20 mouse cellular contexts compared by ENCODE assay signal in genomic region chr2:21783721-21784120, GRCm38 (mm10).
DNase-seq lines count a peak whose midpoint lies in the region; ATAC-seq lines count a peak whose summit lies in the region.
"Had no signal": no experiment of that assay in that cellular context is flagged by ENCODE, and none has a peak within 500 bp of the region (broad histone marks: within the 10 kb centered on the region; RNA-seq: fewer than 3 reads in every experiment).

No protein-coding gene starts in this region.

- peak; percentile 47 for DNase-seq in cerebellum, adult 11-12 months
- peak; percentile 21 for DNase-seq in cerebellum, adult 8-10 months
- DNase-seq in cerebellum, postnatal 10 days = peak; percentile 13 to 25
- DNase-seq in cerebellum, postnatal 36 days = peak; percentile 40 to 44
- DNase-seq in frontal cortex, postnatal 10 days (ENCODE audit: low spot score in 2 of 2) = no peak
- no peak for DNase-seq in lung, postnatal 10 days
- DNase-seq: adrenal gland, adult 2 months; adrenal gland, postnatal 14 days; B cell, adult 2 months; gastrocnemius, adult 2 months; gastrocnemius, postnatal 14 days; heart, adult 11 months; kidney, adult 11 months; kidney, adult 8-10 months had no signal

- no peak; the same call in 1 of the 2 replicates for ATAC-seq in cerebellum, adult (ENCODE audit: insufficient number of reproducible peaks, low FRiP score, low TSS enrichment)
- no peak for ATAC-seq in CD4-positive, CD25-positive, alpha-beta regulatory T cell, adult 4 months
- ATAC-seq: forebrain, embryonic 13.5 days; forebrain, embryonic 16.5 days; hindbrain, embryonic 16.5 days; intestine, embryonic 15.5 days had no signal

Comparison
In these comparisons a context has a peak if more than half of its experiments do, and no peak if none do; other contexts are left out.
1. DNase-seq: peak in cerebellum, adult 11-12 months (single experiment), cerebellum, adult 8-10 months (single experiment), cerebellum, postnatal 10 days (2 of 2) and cerebellum, postnatal 36 days (2 of 2); none in frontal cortex, postnatal 10 days (0 of 2) and lung, postnatal 10 days (single experiment).